Mouse (Mus musculus) midbrain, embryonic 11.5 days (tissue): ENCODE results near the gene Il18r1. TPM values are rescaled to one million over a fixed set of nuclear protein-coding genes. Genes with fewer than 3 reads are reported as not detected.

Experiments
- ATAC-seq: fragments of 200-750 bp; cut with Nextera tagmentation; 2 replicates; pipeline ENCODE4 v1.8.0; 2017; ENCODE audit warnings: moderate TSS enrichment, moderate library complexity; ENCODE audit not compliant: low FRiP score
- DNase-seq: peaks from one replicate; pipeline ENCODE4 v3.0.0; 2015; ENCODE audit warnings: low spot score; ENCODE audit errors: missing footprints
- H3K27ac ChIP-seq: fragments of 300-500 bp; sonication (generic); 2 replicates; pipeline ENCODE4 v1.5.1; 2014; ENCODE audit warnings: low read depth, low read length
- H3K27me3 ChIP-seq: fragments of 300-500 bp; sonication (generic); 2 replicates; pipeline ENCODE4 v1.6.1; 2014; ENCODE audit warnings: mild to moderate bottlenecking, low read length, moderate library complexity, mixed read lengths; ENCODE audit not compliant: control insufficient read depth, insufficient read depth
- H3K36me3 ChIP-seq: fragments of 300-500 bp; sonication (generic); 2 replicates; pipeline ENCODE4 v1.6.1; 2014; ENCODE audit warnings: mild to moderate bottlenecking, low read length, moderate library complexity, mixed read lengths; ENCODE audit not compliant: control insufficient read depth, insufficient read depth
- H3K4me1 ChIP-seq: fragments of 300-500 bp; sonication (generic); 2 replicates; pipeline ENCODE4 v1.6.1; 2014; ENCODE audit warnings: low read length; ENCODE audit not compliant: control insufficient read depth, insufficient read depth
- H3K4me2 ChIP-seq: fragments of 300-500 bp; sonication (generic); 2 replicates; pipeline ENCODE4 v1.6.1; 2014; ENCODE audit warnings: mild to moderate bottlenecking, moderate library complexity
- H3K4me3 ChIP-seq: fragments of 300-500 bp; sonication (generic); 2 replicates; pipeline ENCODE4 v1.5.1; 2014; ENCODE audit warnings: low read depth, low read length
- H3K9ac ChIP-seq: fragments of 300-500 bp; sonication (generic); 2 replicates; pipeline ENCODE4 v1.6.1; 2014; ENCODE audit warnings: low read length
- H3K9me3 ChIP-seq: fragments of 300-500 bp; sonication (generic); 2 replicates; pipeline ENCODE4 v1.6.1; 2016; ENCODE audit warnings: low read length; ENCODE audit not compliant: control insufficient read depth
- WGBS: fragments of 180-500 bp; shearing (Covaris S2); extraction: QIAGEN DNeasy Blood & Tissue Kit; methylation state at CpG from one replicate; pipeline ENCODE4 v1.1.7; 2014; 5-methylcytosine and 5-hydroxymethylcytosine counted together
- polyA plus RNA-seq: library from polyadenylated mRNA; unstranded; fragments of >200 nt; fragmentation: Nextera tagmentation; extraction: Ambion mirVana; gene quantifications from 2 replicates; pipeline ENCODE4 v1.2.1, GENCODE M21; 2014

Il18r1 gene
- polyA plus RNA-seq, 1 experiment from 2014 or later = 0.04 TPM

DNA sequence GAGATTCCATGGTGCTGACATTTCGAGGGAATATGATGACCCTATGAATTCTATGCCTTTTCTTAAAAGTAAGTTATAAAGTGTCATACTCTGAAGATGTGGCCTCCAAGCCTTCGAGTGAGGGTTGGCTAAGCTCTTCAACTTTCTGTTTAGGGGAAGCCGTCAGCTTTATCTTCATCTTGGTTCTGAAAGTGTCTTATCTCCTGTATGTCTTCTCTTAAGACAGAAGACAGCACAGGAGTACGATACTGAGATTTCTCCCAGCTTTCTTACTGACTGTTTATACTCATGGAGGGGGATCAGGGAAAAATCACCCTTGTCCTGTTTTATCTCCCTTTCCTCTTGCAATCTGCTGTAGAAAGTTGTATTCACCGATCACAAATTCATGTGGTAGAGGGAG, 9.0 kb downstream of the Il18r1 start:
- ATAC-seq = no peak
- 89% methylated on average over 5 of the region's 5 CpGs for WGBS

GRCm38 (mm10) chr1:40475697-40476096, 10.3 kb downstream of the Il18r1 start:
- H3K36me3 ChIP-seq = no peaks in the 10 kb centered on the region
- H3K27ac ChIP-seq = no peak overlapping the region
- H3K4me3 ChIP-seq = no peak overlapping the region
- 68% methylated on average over 3 of the region's 3 CpGs for WGBS
- no peaks in the 10 kb centered on the region for H3K4me1 ChIP-seq
- DNase-seq (no peak), ATAC-seq (no peak)
- no peak overlapping the region for H3K4me2 ChIP-seq
- no peak overlapping the region for H3K9ac ChIP-seq
- H3K9me3 ChIP-seq = no peaks in the 10 kb centered on the region
- H3K27me3 ChIP-seq = no peaks in the 10 kb centered on the region

More for the DNA sequence above, 9.0 kb downstream of the Il18r1 start:
- Histone ChIP-seq H3K27ac (no peak overlapping the region), H3K9ac (no peak overlapping the region), H3K4me3 (no peak overlapping the region), H3K27me3 (no peaks in the 10 kb centered on the region), H3K4me1 (no peaks in the 10 kb centered on the region), H3K9me3 (no peaks in the 10 kb centered on the region), H3K36me3 (no peaks in the 10 kb centered on the region), H3K4me2 (no peak overlapping the region)
- DNase-seq = no peak

- Histone ChIP-seq H3K9me3 (no peaks in the 10 kb centered on the region), H3K9ac (no peak overlapping the region), H3K4me3 (no peak overlapping the region), H3K36me3 (no peaks in the 10 kb centered on the region), H3K4me1 (no peaks in the 10 kb centered on the region), H3K27ac (no peak overlapping the region), H3K4me2 (no peak overlapping the region), H3K27me3 (no peaks in the 10 kb centered on the region)
- ATAC-seq (no peak), DNase-seq (no peak)
- WGBS = 74% methylated on average over 4 of the region's 4 CpGs
These were observed 11.4 kb downstream of the Il18r1 start for GRCm38 (mm10) chr1:40476756-40477155.

- no peak overlapping the region for H3K27ac ChIP-seq
- H3K4me2 ChIP-seq = no peak overlapping the region
- H3K4me1 ChIP-seq = no peaks in the 10 kb centered on the region
- no peak overlapping the region for H3K9ac ChIP-seq
- H3K4me3 ChIP-seq = no peak overlapping the region
- ATAC-seq (no peak), DNase-seq (no peak)
- 92% methylated on average over 6 of the region's 6 CpGs for WGBS
- no peaks in the 10 kb centered on the region for H3K9me3 ChIP-seq
- no peaks in the 10 kb centered on the region for H3K36me3 ChIP-seq
- H3K27me3 ChIP-seq = no peaks in the 10 kb centered on the region
These were observed 14.2 kb downstream of the Il18r1 start for GRCm38 (mm10) chr1:40479505-40479923.

GRCm38 (mm10) chr1:40494594-40494993, 29.2 kb downstream of the Il18r1 start:
- Histone ChIP-seq H3K4me3 (no peak overlapping the region), H3K9ac (no peak overlapping the region), H3K27me3 (no peaks in the 10 kb centered on the region), H3K4me2 (no peak overlapping the region), H3K27ac (no peak overlapping the region), H3K36me3 (no peaks in the 10 kb centered on the region), H3K4me1 (no peaks in the 10 kb centered on the region), H3K9me3 (no peaks in the 10 kb centered on the region)
- WGBS = 87% methylated on average over 4 of the region's 4 CpGs
- ATAC-seq (no peak), DNase-seq (no peak)

- Histone ChIP-seq H3K4me2 (no peak overlapping the region), H3K36me3 (no peaks in the 10 kb centered on the region), H3K27ac (no peak overlapping the region), H3K4me1 (no peaks in the 10 kb centered on the region), H3K9me3 (no peaks in the 10 kb centered on the region), H3K4me3 (no peak overlapping the region), H3K27me3 (no peaks in the 10 kb centered on the region), H3K9ac (no peak overlapping the region)
- DNase-seq (no peak), ATAC-seq (no peak)
- 96% methylated on average over 1 of the region's 1 CpGs for WGBS
These were observed 34.4 kb downstream of the Il18r1 start for GRCm38 (mm10) chr1:40499708-40500107.

GRCm38 (mm10) chr1:40501126-40501525, 35.8 kb downstream of the Il18r1 start:
- Histone ChIP-seq H3K4me2 (no peak overlapping the region), H3K27me3 (no peaks in the 10 kb centered on the region), H3K9ac (no peak overlapping the region), H3K4me1 (no peaks in the 10 kb centered on the region), H3K27ac (no peak overlapping the region), H3K36me3 (no peaks in the 10 kb centered on the region), H3K9me3 (no peaks in the 10 kb centered on the region), H3K4me3 (no peak overlapping the region)
- WGBS = 82% methylated on average over 4 of the region's 4 CpGs
- DNase-seq (no peak), ATAC-seq (no peak)

- Histone ChIP-seq H3K36me3 (no peaks in the 10 kb centered on the region), H3K4me1 (no peaks in the 10 kb centered on the region), H3K9ac (no peak overlapping the region), H3K9me3 (no peaks in the 10 kb centered on the region), H3K27me3 (no peaks in the 10 kb centered on the region), H3K27ac (no peak overlapping the region), H3K4me2 (no peak overlapping the region), H3K4me3 (no peak overlapping the region)
- ATAC-seq = no peak
- no peak for DNase-seq
- WGBS = 92% methylated on average over 11 of the region's 11 CpGs
These were observed 36.4 kb downstream of the Il18r1 start for GRCm38 (mm10) chr1:40501546-40502398.

GRCm38 (mm10) chr1:40504548-40504947, 39.2 kb downstream of the Il18r1 start:
- Histone ChIP-seq H3K27me3 (no peaks in the 10 kb centered on the region), H3K4me3 (no peak overlapping the region), H3K27ac (no peak overlapping the region), H3K9ac (no peak overlapping the region), H3K36me3 (no peaks in the 10 kb centered on the region), H3K9me3 (no peaks in the 10 kb centered on the region), H3K4me1 (no peaks in the 10 kb centered on the region), H3K4me2 (no peak overlapping the region)
- 84% methylated on average over 5 of the region's 5 CpGs for WGBS
- no peak for DNase-seq
- ATAC-seq = no peak
